Mouse (Mus musculus) intestine, embryonic 14.5 days (tissue): ENCODE results near the gene Eml1. TPM values are rescaled to one million over a fixed set of nuclear protein-coding genes. Genes with fewer than 3 reads are reported as not detected.
A peak's percentile ranks its signal among the peaks of the same experiment; 100 is the strongest.

Source experiments
- ATAC-seq: fragments of 200-750 bp; cut with Nextera tagmentation; replicated peaks from 2 replicates; pipeline ENCODE4 v1.8.0; 2017; ENCODE audit warnings: low read depth, moderate number of reproducible peaks, moderate TSS enrichment, moderate library complexity; ENCODE audit not compliant: low FRiP score, low TSS enrichment
- DNase-seq: peaks from one replicate; pipeline ENCODE4 v3.0.0-alpha.2; 2018; ENCODE audit warnings: low spot score
- H3K27ac ChIP-seq: fragments of 300-500 bp; sonication (generic); 2 replicates; pipeline ENCODE4 v1.5.1; 2014; ENCODE audit warnings: low read depth, mild to moderate bottlenecking, control low read depth
- H3K27me3 ChIP-seq: fragments of 300-500 bp; sonication (generic); replicated peaks from 2 replicates; pipeline ENCODE4 v1.6.1; 2014; ENCODE audit warnings: low read length, control low read depth; ENCODE audit not compliant: control insufficient read depth, insufficient read depth
- H3K36me3 ChIP-seq: fragments of 300-500 bp; sonication (generic); 2 replicates; pipeline ENCODE4 v1.6.1; 2014; ENCODE audit warnings: low read length, control low read depth; ENCODE audit not compliant: control insufficient read depth, insufficient read depth
- H3K4me1 ChIP-seq: fragments of 300-500 bp; sonication (generic); replicated peaks from 2 replicates; pipeline ENCODE4 v1.6.1; 2014; ENCODE audit warnings: low read length, control low read depth, mixed read lengths; ENCODE audit not compliant: control insufficient read depth, insufficient read depth
- H3K4me2 ChIP-seq: fragments of 300-500 bp; sonication (generic); 2 replicates; pipeline ENCODE4 v1.6.1; 2014; ENCODE audit warnings: low read length
- H3K4me3 ChIP-seq: fragments of 300-500 bp; sonication (generic); 2 replicates; pipeline ENCODE4 v1.5.1; 2014; ENCODE audit warnings: low read depth, low read length, control low read depth, mixed read lengths
- H3K9ac ChIP-seq: fragments of 300-500 bp; sonication (generic); 2 replicates; pipeline ENCODE4 v1.6.1; 2014; ENCODE audit warnings: mild to moderate bottlenecking, low read length
- H3K9me3 ChIP-seq: fragments of 300-500 bp; sonication (generic); 2 replicates; pipeline ENCODE4 v1.6.1; 2016; ENCODE audit warnings: low read length, control low read depth; ENCODE audit not compliant: control insufficient read depth
- WGBS: fragments of 180-500 bp; shearing (Covaris S2); extraction: QIAGEN DNeasy Blood & Tissue Kit; methylation state at CpG from one replicate; pipeline ENCODE4 v1.1.7; 2014; 5-methylcytosine and 5-hydroxymethylcytosine counted together
- polyA plus RNA-seq: library from polyadenylated mRNA; unstranded; fragments of >200 nt; fragmentation: Nextera tagmentation; extraction: Ambion mirVana; gene quantifications from 2 replicates; pipeline ENCODE4 v1.2.1, GENCODE M21; 2014

The Eml1 gene
- polyA plus RNA-seq, 1 experiment from 2014 or later = 72.4 TPM

- Histone ChIP-seq H3K27ac (peak overlapping the region; percentile 85; the same call in 1 of the 2 replicates), H3K36me3 (no peaks in the 10 kb centered on the region), H3K9me3 (no peaks in the 10 kb centered on the region), H3K27me3 (no peaks in the 10 kb centered on the region), H3K9ac (peak overlapping the region; percentile 79), H3K4me3 (peak overlapping the region; percentile 70), H3K4me2 (peak overlapping the region; percentile 59), H3K4me1 (peaks cover 12% of the 10 kb centered on the region; the same call in 1 of the 2 replicates)
- peak; percentile 62 for ATAC-seq
- 2% methylated on average over 14 of the region's 14 CpGs for WGBS
- DNase-seq = no peak
Measured at GRCm38 (mm10) chr12:108422495-108422857, 51.7 kb downstream of the Eml1 start.

- H3K27ac ChIP-seq = peak overlapping the region; percentile 85
- H3K27me3 ChIP-seq = no peaks in the 10 kb centered on the region
- no peaks in the 10 kb centered on the region for H3K9me3 ChIP-seq
- ATAC-seq (peak; percentile 94), DNase-seq (peak; percentile 93)
- H3K4me1 ChIP-seq = peaks cover 12% of the 10 kb centered on the region; the same call in 1 of the 2 replicates
- peak overlapping the region; percentile 59 for H3K4me2 ChIP-seq
- H3K4me3 ChIP-seq = peak overlapping the region; percentile 70
- peak overlapping the region; percentile 79 for H3K9ac ChIP-seq
- no peaks in the 10 kb centered on the region for H3K36me3 ChIP-seq
- WGBS = 0% methylated on average over 76 of the region's 90 CpGs
Measured at GRCm38 (mm10) chr12:108422858-108423631, 52.3 kb downstream of the Eml1 start.

GRCm38 (mm10) chr12:108430964-108431363 lies 60.2 kb downstream of the Eml1 start:
- no peaks in the 10 kb centered on the region for H3K36me3 ChIP-seq
- H3K27me3 ChIP-seq = no peaks in the 10 kb centered on the region
- DNase-seq (no peak), ATAC-seq (no peak; the same call in 1 of the 2 replicates)
- peak overlapping the region; percentile 52; the same call in 1 of the 2 replicates for H3K27ac ChIP-seq
- no peak overlapping the region for H3K9ac ChIP-seq
- 61% methylated on average over 3 of the region's 3 CpGs for WGBS
- H3K4me1 ChIP-seq = peaks cover 28% of the 10 kb centered on the region
- no peaks in the 10 kb centered on the region for H3K9me3 ChIP-seq
- H3K4me2 ChIP-seq = no peak overlapping the region
- no peak overlapping the region for H3K4me3 ChIP-seq

- no peaks in the 10 kb centered on the region for H3K27me3 ChIP-seq
- no peak overlapping the region for H3K9ac ChIP-seq
- H3K4me3 ChIP-seq = no peak overlapping the region
- WGBS = 79% methylated on average over 6 of the region's 6 CpGs
- H3K36me3 ChIP-seq = no peaks in the 10 kb centered on the region
- no peaks in the 10 kb centered on the region for H3K9me3 ChIP-seq
- ATAC-seq (no peak), DNase-seq (no peak)
- H3K4me1 ChIP-seq = peaks cover 33% of the 10 kb centered on the region
- H3K27ac ChIP-seq = no peak overlapping the region
- no peak overlapping the region for H3K4me2 ChIP-seq
Measured at GRCm38 (mm10) chr12:108431714-108432113, 61.0 kb downstream of the Eml1 start.

GRCm38 (mm10) chr12:108432578-108432977 lies 61.8 kb downstream of the Eml1 start:
- Histone ChIP-seq H3K9ac (no peak overlapping the region), H3K36me3 (no peaks in the 10 kb centered on the region), H3K27me3 (no peaks in the 10 kb centered on the region), H3K27ac (no peak overlapping the region), H3K9me3 (no peaks in the 10 kb centered on the region), H3K4me2 (no peak overlapping the region), H3K4me3 (no peak overlapping the region), H3K4me1 (peaks cover 42% of the 10 kb centered on the region)
- DNase-seq (no peak), ATAC-seq (no peak)
- WGBS = 74% methylated on average over 5 of the region's 5 CpGs

GRCm38 (mm10) chr12:108433030-108433429 lies 62.3 kb downstream of the Eml1 start:
- 81% methylated on average over 16 of the region's 16 CpGs for WGBS
- ATAC-seq (no peak), DNase-seq (no peak)
- H3K36me3 ChIP-seq = no peaks in the 10 kb centered on the region
- no peak overlapping the region for H3K4me2 ChIP-seq
- no peak overlapping the region for H3K27ac ChIP-seq
- no peaks in the 10 kb centered on the region for H3K27me3 ChIP-seq
- no peak overlapping the region for H3K9ac ChIP-seq
- H3K4me3 ChIP-seq = no peak overlapping the region
- no peaks in the 10 kb centered on the region for H3K9me3 ChIP-seq
- peaks cover 46% of the 10 kb centered on the region for H3K4me1 ChIP-seq

- Histone ChIP-seq H3K9ac (no peak overlapping the region), H3K4me1 (peaks cover 49% of the 10 kb centered on the region), H3K4me3 (no peak overlapping the region), H3K9me3 (no peaks in the 10 kb centered on the region), H3K27me3 (no peaks in the 10 kb centered on the region), H3K27ac (no peak overlapping the region), H3K36me3 (no peaks in the 10 kb centered on the region), H3K4me2 (no peak overlapping the region)
- WGBS = 76% methylated on average over 10 of the region's 10 CpGs
- ATAC-seq = no peak
- no peak for DNase-seq
Measured at GRCm38 (mm10) chr12:108433498-108433897, 62.7 kb downstream of the Eml1 start.

GRCm38 (mm10) chr12:108435444-108436015 lies 64.8 kb downstream of the Eml1 start:
- DNase-seq = no peak
- Histone ChIP-seq H3K27me3 (no peaks in the 10 kb centered on the region), H3K9me3 (no peaks in the 10 kb centered on the region), H3K27ac (peak overlapping the region; percentile 95), H3K36me3 (no peaks in the 10 kb centered on the region), H3K4me3 (no peak overlapping the region), H3K4me1 (peaks cover 45% of the 10 kb centered on the region), H3K9ac (peak overlapping the region; percentile 14; the same call in 1 of the 2 replicates), H3K4me2 (0 out of 2 replicates have a peak overlapping the region, but pooled peaks have one; percentile 27)
- ATAC-seq = no peak
- WGBS = 55% methylated on average over 12 of the region's 12 CpGs
